Mouse (Mus musculus) heart, adult 9 months (tissue): ENCODE measurements at regions not wholly inside any gene's neighbourhood (a gene's known extent, or its start where the extent isn't known, plus 50 kb on each side); places are given as distances from the start of the nearest gene placed in this dataset.
A peak's percentile ranks its signal among the peaks of the same experiment; 100 is the strongest.

Experiments
- DNase-seq, 2 experiments: peaks; one replicate each; pipeline ENCODE4 v3.0.0; 2022; ENCODE audit warnings: low spot score in 2 of 2

GRCm38 (mm10) chr1:35827471-35827870 lies 240.7 kb upstream of the Hs6st1 start:
- DNase-seq, result no peak

- no peak for DNase-seq
Measured at GRCm38 (mm10) chr1:35834180-35834579, 234.0 kb upstream of the Hs6st1 start.

- DNase-seq, result no peak
Measured at GRCm38 (mm10) chr1:35836552-35836951, 231.6 kb upstream of the Hs6st1 start.

- no peak for DNase-seq
Measured at GRCm38 (mm10) chr1:35838625-35839024, 229.6 kb upstream of the Hs6st1 start.

GRCm38 (mm10) chr1:35839446-35839845 lies 228.8 kb upstream of the Hs6st1 start:
- peak; percentile 16 to 27 for DNase-seq

- DNase-seq, result no peak
Measured at GRCm38 (mm10) chr1:35841626-35842025, 226.6 kb upstream of the Hs6st1 start.

- DNase-seq, result no peak
Measured at GRCm38 (mm10) chr1:35842707-35843106, 225.5 kb upstream of the Hs6st1 start.

- no peak for DNase-seq
Measured at GRCm38 (mm10) chr1:35843566-35843965, 224.6 kb upstream of the Hs6st1 start.

GRCm38 (mm10) chr1:35846224-35846936 lies 221.8 kb upstream of the Hs6st1 start:
- no peak for DNase-seq

- no peak for DNase-seq
Measured at GRCm38 (mm10) chr1:35848160-35848954, 219.8 kb upstream of the Hs6st1 start.

GRCm38 (mm10) chr1:35849406-35850190 lies 218.6 kb upstream of the Hs6st1 start:
- DNase-seq, result peak in 1 of 2 experiments; percentile 7

- no peak for DNase-seq
Measured at GRCm38 (mm10) chr1:35850191-35850545, 218.0 kb upstream of the Hs6st1 start.

- no peak for DNase-seq
Measured at GRCm38 (mm10) chr1:35850566-35851085, 217.6 kb upstream of the Hs6st1 start.

GRCm38 (mm10) chr1:35851681-35852409 lies 216.4 kb upstream of the Hs6st1 start:
- DNase-seq, result no peak

- no peak for DNase-seq
Measured at GRCm38 (mm10) chr1:35853018-35853417, 215.2 kb upstream of the Hs6st1 start.

- no peak for DNase-seq
Measured at GRCm38 (mm10) chr1:35855650-35856049, 212.6 kb upstream of the Hs6st1 start.

- no peak for DNase-seq
Measured at GRCm38 (mm10) chr1:35858342-35858741, 209.9 kb upstream of the Hs6st1 start.

GRCm38 (mm10) chr1:35860779-35861178 lies 207.4 kb upstream of the Hs6st1 start:
- DNase-seq, result no peak

GRCm38 (mm10) chr1:35862196-35862595 lies 206.0 kb upstream of the Hs6st1 start:
- DNase-seq, result no peak

- no peak for DNase-seq
Measured at GRCm38 (mm10) chr1:35862661-35863060, 205.5 kb upstream of the Hs6st1 start.

GRCm38 (mm10) chr1:35864246-35864645 lies 204.0 kb upstream of the Hs6st1 start:
- DNase-seq, result no peak
